Mouse (Mus musculus): ENCODE results near the gene Dck. TPM values are rescaled to one million over a fixed set of nuclear protein-coding genes. Genes with fewer than 3 reads are reported as not detected.

Dck gene
- total and polyA plus RNA-seq, 2 experiments from 2014 or later: 24.6 to 29.9 TPM

GRCm38 (mm10) chr5:88753199-88753598 is 11.6 kb upstream of the Dck start:
- WGBS: 94% methylated on average over 4 of the region's 4 CpGs
- no peak for TF ChIP-seq CTCF (IDR thresholded peaks at IDR 0.05)
- Histone ChIP-seq H3K27ac (ENCODE audit: low read depth, low read length) (no peak overlapping the region), H3K4me2 (ENCODE audit: low read depth, low read length, poor library complexity, severe bottlenecking) (no peak overlapping the region), H3K4me3 (ENCODE audit: low read depth, low read length) (no peak overlapping the region), H3K4me1 (ENCODE audit: insufficient read depth, low read length) (no peaks in the 10 kb centered on the region), H3K9ac (replicated peaks; ENCODE audit: low read length, poor library complexity, severe bottlenecking) (no peak overlapping the region), H3K36me3 (ENCODE audit: insufficient read depth, low read length) (peaks cover 4% of the 10 kb centered on the region; the same call in 1 of the 2 replicates), H3K27me3 (ENCODE audit: insufficient read depth, low read length) (no peaks in the 10 kb centered on the region), H3K9me3 (ENCODE audit: low read length) (no peaks in the 10 kb centered on the region)
- no peak for ATAC-seq (ENCODE audit: low FRiP score)
- no peak for DNase-seq (ENCODE audit: low spot score)

- Histone ChIP-seq H3K4me3 (ENCODE audit: low read depth, low read length) (no peak overlapping the region), H3K4me2 (ENCODE audit: low read depth, low read length, poor library complexity, severe bottlenecking) (no peak overlapping the region), H3K36me3 (ENCODE audit: insufficient read depth, low read length) (no peaks in the 10 kb centered on the region), H3K9me3 (ENCODE audit: low read length) (no peaks in the 10 kb centered on the region), H3K27me3 (ENCODE audit: insufficient read depth, low read length) (no peaks in the 10 kb centered on the region), H3K4me1 (ENCODE audit: insufficient read depth, low read length) (no peaks in the 10 kb centered on the region), H3K9ac (replicated peaks; ENCODE audit: low read length, poor library complexity, severe bottlenecking) (no peak overlapping the region), H3K27ac (ENCODE audit: low read depth, low read length) (no peak overlapping the region)
- TF ChIP-seq CTCF (IDR thresholded peaks at IDR 0.05): no peak
- ATAC-seq (ENCODE audit: low FRiP score): no peak
- WGBS: 89% methylated on average over 5 of the region's 5 CpGs
- DNase-seq (ENCODE audit: low spot score): no peak
These were observed 2.2 kb upstream of the Dck start for GRCm38 (mm10) chr5:88762611-88763010.

- H3K9ac ChIP-seq (replicated peaks; ENCODE audit: low read length, poor library complexity, severe bottlenecking): peak overlapping the region; percentile 76
- H3K4me2 ChIP-seq (ENCODE audit: low read depth, low read length, poor library complexity, severe bottlenecking): peak overlapping the region; percentile 69
- no peaks in the 10 kb centered on the region for H3K27me3 ChIP-seq (ENCODE audit: insufficient read depth, low read length)
- peak overlapping the region; percentile 82 for H3K4me3 ChIP-seq (ENCODE audit: low read depth, low read length)
- no peak for TF ChIP-seq CTCF (IDR thresholded peaks at IDR 0.05)
- no peaks in the 10 kb centered on the region for H3K36me3 ChIP-seq (ENCODE audit: insufficient read depth, low read length)
- H3K4me1 ChIP-seq (ENCODE audit: insufficient read depth, low read length): no peaks in the 10 kb centered on the region
- peak overlapping the region; percentile 73; the same call in 1 of the 2 replicates for H3K27ac ChIP-seq (ENCODE audit: low read depth, low read length)
- WGBS: under 1% methylated on average over 23 of the region's 23 CpGs
- DNase-seq (ENCODE audit: low spot score) (no peak), ATAC-seq (ENCODE audit: low FRiP score) (peak; percentile 53)
- no peaks in the 10 kb centered on the region for H3K9me3 ChIP-seq (ENCODE audit: low read length)
These were observed 288 bp upstream of the Dck start for GRCm38 (mm10) chr5:88764430-88764986.

GRCm38 (mm10) chr5:88765587-88765986 is 791 bp downstream of the Dck start:
- Histone ChIP-seq H3K4me1 (ENCODE audit: insufficient read depth, low read length) (no peaks in the 10 kb centered on the region), H3K36me3 (ENCODE audit: insufficient read depth, low read length) (no peaks in the 10 kb centered on the region; the same call in 1 of the 2 replicates), H3K4me3 (ENCODE audit: low read depth, low read length) (peak overlapping the region; percentile 82), H3K9me3 (ENCODE audit: low read length) (no peaks in the 10 kb centered on the region), H3K27ac (ENCODE audit: low read depth, low read length) (peak overlapping the region; percentile 73), H3K27me3 (ENCODE audit: insufficient read depth, low read length) (no peaks in the 10 kb centered on the region), H3K4me2 (ENCODE audit: low read depth, low read length, poor library complexity, severe bottlenecking) (peak overlapping the region; percentile 69), H3K9ac (replicated peaks; ENCODE audit: low read length, poor library complexity, severe bottlenecking) (peak overlapping the region; percentile 76)
- ATAC-seq (ENCODE audit: low FRiP score) (peak; percentile 1; the same call in 1 of the 2 replicates), DNase-seq (ENCODE audit: low spot score) (no peak)
- 5% methylated on average over 6 of the region's 6 CpGs for WGBS
- no peak for TF ChIP-seq CTCF (IDR thresholded peaks at IDR 0.05)

- Histone ChIP-seq H3K4me2 (ENCODE audit: low read depth, low read length, poor library complexity, severe bottlenecking) (peak overlapping the region; percentile 69), H3K36me3 (ENCODE audit: insufficient read depth, low read length) (no peaks in the 10 kb centered on the region; the same call in 1 of the 2 replicates), H3K27ac (ENCODE audit: low read depth, low read length) (no peak overlapping the region), H3K9ac (replicated peaks; ENCODE audit: low read length, poor library complexity, severe bottlenecking) (no peak overlapping the region), H3K9me3 (ENCODE audit: low read length) (no peaks in the 10 kb centered on the region), H3K27me3 (ENCODE audit: insufficient read depth, low read length) (no peaks in the 10 kb centered on the region), H3K4me1 (ENCODE audit: insufficient read depth, low read length) (no peaks in the 10 kb centered on the region), H3K4me3 (ENCODE audit: low read depth, low read length) (peak overlapping the region; percentile 82; the same call in 1 of the 2 replicates)
- 46% methylated on average over 6 of the region's 6 CpGs for WGBS
- ATAC-seq (ENCODE audit: low FRiP score) (no peak), DNase-seq (ENCODE audit: low spot score) (no peak)
- TF ChIP-seq CTCF (IDR thresholded peaks at IDR 0.05): no peak
These were observed 1.3 kb downstream of the Dck start for GRCm38 (mm10) chr5:88766121-88766520.

GRCm38 (mm10) chr5:88766863-88767262 is 2.1 kb downstream of the Dck start:
- Histone ChIP-seq H3K9ac (replicated peaks; ENCODE audit: low read length, poor library complexity, severe bottlenecking) (no peak overlapping the region), H3K4me3 (ENCODE audit: low read depth, low read length) (no peak overlapping the region), H3K9me3 (ENCODE audit: low read length) (no peaks in the 10 kb centered on the region), H3K4me1 (ENCODE audit: insufficient read depth, low read length) (no peaks in the 10 kb centered on the region), H3K27ac (ENCODE audit: low read depth, low read length) (no peak overlapping the region), H3K36me3 (ENCODE audit: insufficient read depth, low read length) (peaks cover 1% of the 10 kb centered on the region; the same call in 1 of the 2 replicates), H3K4me2 (ENCODE audit: low read depth, low read length, poor library complexity, severe bottlenecking) (no peak overlapping the region), H3K27me3 (ENCODE audit: insufficient read depth, low read length) (no peaks in the 10 kb centered on the region)
- no peak for DNase-seq (ENCODE audit: low spot score)
- WGBS: 94% methylated on average over 5 of the region's 5 CpGs
- no peak for ATAC-seq (ENCODE audit: low FRiP score)
- TF ChIP-seq CTCF (IDR thresholded peaks at IDR 0.05): no peak
